Mouse (Mus musculus): ENCODE results near the gene Spaca6.
"Not testable (repeated sequence)": the region's sequence is repeated elsewhere in the genome, so short reads cannot be mapped to it uniquely, and the experiment has no call there.

Spaca6 gene

DNA sequence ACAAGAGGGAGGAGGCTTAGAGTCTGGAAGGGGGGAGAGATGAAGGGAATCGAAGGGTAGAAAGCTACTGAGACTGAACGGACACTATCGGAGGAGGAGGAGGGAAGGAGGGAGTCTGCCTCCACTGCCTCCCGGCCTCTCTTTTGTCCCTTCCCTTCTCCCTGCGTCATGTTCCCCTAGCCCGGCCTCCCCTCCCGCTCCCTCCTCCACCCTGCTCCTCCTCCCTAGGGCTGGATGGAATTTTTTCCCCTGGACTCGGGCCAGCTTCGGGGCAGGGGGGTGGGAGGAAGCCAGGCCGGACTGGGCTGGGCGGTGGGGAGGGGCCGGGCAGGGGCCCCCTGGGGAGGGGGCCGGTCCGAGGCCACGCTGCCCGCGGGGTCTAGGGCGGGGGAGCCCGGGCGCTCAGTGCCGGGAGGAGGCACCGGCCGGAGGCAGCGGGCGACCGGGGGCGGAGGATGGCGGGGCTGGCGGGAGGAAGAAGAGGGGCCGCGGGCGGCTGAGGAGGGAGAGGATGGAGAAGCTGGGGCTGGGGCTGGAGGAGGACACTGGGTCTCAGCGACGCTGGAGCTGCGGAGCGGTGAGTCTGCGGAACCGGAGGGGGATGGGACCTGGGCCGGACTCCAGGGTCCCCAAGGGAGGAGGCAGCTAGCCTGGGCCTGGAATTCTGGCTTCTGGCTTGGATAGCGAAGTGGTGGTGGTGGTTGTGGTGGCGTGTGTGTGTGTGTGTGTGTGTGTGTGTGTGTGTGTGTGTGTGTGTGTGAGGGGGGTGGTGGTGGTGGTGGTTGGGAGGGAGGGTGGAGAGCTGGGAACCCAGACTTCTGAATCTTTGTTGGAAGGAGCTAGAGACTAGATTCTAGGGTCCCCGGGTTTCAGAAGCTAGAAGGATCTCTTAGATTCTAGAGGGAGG, at the start of gene Spaca6:
Gene Spaca6 (plus strand): TSS at position 408 of the 907 bp plus-strand sequence.
- DNase-seq, result peak; percentile 97

DNA sequence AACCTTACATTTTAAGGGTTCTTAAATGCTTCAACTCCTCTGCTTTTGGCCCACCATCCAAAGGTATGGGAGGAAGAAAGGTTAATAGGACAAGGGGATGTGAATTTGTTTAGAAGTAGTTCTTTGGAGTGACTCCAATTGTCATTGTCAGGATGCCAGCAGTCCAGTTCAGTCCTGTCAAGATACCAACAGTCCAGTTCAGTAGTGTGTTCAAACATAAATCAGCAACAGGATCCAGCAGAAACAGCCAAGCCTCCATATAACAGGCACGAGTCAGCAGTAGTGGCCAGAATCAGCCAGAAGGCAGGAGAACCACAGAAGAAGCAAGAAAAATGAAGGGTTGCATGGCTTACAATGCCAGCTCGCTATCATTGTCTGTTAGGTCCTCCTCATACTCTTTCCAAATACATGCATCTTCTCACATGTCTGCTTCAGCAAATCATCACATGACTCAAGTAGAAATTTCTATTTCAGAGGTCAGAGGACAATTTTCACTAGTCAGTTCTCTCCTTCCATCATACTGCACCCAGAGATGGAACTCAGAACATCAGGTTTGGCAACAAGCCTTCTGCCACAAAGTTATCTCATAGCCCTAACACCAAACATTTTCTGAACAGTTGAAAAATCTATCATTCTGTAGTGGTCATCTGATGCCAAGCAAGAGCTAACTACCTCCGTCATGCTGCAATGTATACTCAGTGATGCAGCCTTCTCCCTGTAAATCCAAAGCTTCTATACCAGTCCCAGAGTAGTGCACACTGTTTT, 35.9 kb upstream of the Spaca6 start:
- no peak for DNase-seq

GRCm38 (mm10) chr17:17792578-17792977, 34.4 kb upstream of the Spaca6 start:
- DNase-seq, result peak; percentile 35

- no peak for DNase-seq
Observed at GRCm38 (mm10) chr17:17795527-17795926, 31.4 kb upstream of the Spaca6 start.

DNA sequence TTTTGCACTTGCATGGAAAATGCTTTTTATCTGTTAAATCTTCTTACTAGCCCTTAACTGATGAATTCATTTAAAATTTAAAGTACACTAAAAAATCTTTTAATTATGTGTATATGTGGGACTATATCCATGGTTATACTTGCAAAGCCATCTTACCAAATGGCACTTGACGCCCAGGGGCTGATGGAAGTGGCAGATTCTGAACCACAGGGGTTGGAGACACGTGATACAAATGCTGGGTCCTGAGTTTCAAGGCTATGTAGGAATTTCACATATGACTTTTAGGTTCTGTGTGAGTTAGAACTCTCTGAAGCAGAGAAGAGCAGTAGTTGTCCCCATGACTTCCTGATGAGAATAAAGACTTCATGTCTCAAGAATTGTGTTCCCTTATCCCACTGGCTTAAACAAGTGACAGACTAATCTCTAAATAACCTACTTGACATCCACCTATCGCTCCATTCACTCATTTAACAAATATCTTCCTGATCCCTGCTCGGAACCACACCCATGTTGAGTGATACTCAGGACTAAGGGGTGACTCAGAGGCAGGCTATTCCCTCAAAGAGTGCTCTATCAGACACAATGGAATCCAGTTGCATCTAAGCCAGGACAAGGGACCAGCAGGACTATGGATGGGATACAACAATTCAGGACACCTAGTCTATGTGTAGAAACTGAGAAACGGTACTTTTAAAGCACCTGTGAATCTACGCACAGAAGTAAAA, 3.2 kb upstream of the Spaca6 start:
- no peak for DNase-seq

- DNase-seq, result peak; percentile 61
Observed at GRCm38 (mm10) chr17:17825921-17826591, 902 bp upstream of the Spaca6 start.

GRCm38 (mm10) chr17:17827658-17828190, 766 bp downstream of the Spaca6 start:
- DNase-seq, result peak; percentile 91

DNA sequence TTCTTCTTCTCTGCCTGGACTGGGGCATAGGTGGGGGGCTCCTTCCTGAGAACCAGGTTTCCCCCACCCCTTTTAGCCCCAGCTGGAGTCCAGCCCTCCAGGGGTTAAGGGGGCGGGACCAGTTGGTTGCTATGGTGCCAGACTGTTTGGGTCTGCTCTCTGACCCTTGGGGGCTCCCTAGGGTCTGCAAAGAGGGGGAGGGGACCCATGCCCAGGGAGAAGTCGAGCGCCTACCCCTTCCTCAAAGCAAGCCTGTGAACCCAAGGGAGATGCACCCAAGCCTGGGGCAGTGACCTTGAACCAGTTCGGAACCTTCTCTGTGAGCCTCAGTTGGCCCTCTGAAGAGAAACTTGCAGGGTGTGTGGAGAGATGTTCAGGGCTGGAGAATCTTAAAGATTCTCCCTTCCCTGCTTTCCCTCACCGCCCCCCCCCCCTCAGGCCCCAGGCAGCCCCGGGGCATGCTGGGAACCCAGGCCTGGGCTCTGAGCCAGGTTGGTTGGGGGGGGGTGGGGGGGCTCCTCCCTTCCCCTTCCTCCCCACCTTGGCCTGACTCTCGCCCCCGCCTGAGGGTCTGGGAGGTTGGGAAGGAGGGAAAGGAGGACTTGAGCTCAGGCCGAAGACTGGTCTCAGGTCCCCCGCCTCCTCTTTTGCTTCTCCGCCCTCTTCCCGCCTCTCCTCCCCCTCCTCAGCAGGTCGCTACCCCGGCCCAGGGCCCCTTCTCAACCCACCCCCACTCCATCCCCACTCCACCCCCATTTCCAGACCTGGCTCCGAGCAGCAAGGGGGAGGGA, 1.4 kb downstream of the Spaca6 start:
- DNase-seq, result peak; percentile 82

GRCm38 (mm10) chr17:17829052-17829785, 2.3 kb downstream of the Spaca6 start:
- peak; percentile 24 for DNase-seq

DNA sequence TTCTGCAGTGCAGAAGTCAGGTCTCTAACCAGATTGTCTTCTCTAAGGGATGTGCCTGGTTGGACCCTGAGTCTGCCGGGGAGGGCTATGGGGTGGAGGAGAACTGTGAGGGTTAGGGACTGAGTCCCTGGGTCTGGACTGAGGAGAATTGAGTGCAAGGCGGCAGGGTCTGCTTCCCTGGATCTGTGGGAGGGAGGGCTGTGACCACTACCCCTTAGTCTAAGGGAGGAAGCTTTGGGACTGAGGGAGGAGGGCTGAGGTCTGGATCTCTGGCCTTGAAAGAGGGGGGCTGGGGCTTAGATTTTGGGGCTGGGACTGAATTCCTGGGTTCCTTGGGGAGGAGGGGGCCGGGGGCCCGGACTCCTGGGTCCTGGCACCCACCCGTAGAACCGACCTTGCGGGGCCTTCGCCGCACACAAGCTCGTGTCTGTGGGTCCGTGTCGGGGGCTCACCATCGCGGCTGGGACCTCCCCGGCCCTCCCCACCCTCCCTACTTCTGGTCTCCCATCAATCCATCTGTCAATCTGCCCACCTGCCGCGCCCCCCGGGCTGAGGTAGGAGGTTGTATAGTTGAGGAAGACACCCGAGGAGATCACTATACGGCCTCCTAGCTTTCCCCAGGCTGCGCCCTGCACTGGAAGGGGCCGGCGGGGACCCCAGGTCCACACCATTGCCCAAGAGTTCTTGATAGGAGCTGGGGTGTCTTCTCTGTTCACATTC, 3.0 kb downstream of the Spaca6 start:
- DNase-seq, result no peak

DNA sequence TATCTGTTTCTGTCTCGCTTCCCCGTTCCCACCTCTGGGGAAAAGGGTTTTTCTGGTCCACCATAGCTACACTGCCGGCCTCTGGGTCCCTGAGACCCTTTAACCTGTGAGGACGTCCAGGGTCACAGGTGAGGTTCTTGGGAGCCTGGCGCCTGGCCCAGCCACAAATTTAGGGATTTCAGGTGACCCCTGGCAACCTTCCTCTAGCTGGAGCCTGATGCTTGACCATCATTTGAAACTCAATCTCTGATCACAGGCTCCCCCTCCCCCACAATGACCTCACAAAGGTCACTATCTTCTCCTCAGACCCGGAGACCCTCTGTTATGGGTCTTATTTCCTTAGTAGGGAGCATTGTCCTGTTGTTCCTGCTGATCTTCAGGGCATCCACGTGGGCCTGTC, 3.8 kb downstream of the Spaca6 start:
- no peak for DNase-seq

DNA sequence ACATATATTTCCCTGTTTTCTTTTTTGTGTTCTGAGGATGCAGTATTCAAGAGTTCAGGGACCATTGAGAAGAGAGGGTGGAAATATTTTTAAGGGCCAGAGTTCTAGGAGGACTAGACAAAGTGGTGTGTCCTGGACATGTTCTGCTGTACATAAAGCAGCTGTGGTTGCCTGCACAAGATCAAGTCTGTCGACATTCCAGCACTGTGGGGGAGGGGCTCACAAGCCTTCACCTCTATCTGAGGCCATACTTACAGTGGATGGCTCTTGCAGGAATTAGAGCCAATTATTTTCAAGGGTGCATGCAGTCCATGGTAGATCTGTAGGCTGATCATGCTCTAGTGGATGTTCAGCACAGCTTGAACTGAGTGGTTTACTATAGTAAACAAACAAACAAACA, 7.9 kb downstream of the Spaca6 start:
- DNase-seq, result no peak

- no peak for DNase-seq
Observed at GRCm38 (mm10) chr17:17836101-17836500, 9.1 kb downstream of the Spaca6 start.

GRCm38 (mm10) chr17:17837426-17837825, 10.5 kb downstream of the Spaca6 start:
- no peak for DNase-seq

DNA sequence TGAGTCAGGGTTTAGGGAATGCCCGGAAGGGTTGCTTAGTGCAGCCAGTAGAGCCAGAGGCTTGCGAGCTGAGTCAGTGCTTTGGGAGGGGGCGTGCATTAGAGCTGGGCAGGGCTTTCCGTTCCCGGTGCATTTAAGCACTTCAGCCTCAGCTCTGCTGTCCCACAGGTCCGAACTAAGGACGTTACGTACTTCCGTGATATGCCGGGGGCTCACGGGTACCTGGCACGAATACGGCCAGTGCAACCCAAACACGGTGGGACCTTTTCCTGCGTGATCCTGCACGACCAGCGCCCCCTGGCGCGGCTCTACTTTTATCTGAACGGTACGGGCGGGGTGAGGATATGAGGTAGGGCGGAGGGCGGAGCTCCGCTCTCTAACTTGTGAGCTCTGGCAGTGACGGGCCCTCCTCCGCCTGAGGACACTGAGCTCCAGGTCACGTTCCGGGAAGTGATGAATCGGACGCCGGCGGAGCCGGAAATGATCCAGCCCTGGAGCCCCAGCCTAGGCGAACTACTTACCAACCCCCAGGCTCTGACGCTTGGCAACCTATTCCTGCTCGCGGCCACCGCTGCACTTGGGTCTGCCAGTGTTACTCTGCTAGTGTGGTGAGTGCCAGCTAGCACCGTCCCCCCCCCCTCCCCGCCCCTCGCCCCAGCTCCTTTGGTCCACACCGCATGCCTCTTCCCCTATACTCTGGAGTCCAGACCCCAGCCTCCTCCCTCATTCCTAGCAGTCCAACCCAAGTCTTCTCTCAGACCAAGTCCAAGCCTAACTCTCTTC, 11.2 kb downstream of the Spaca6 start:
- peak; percentile 96 for DNase-seq

DNA sequence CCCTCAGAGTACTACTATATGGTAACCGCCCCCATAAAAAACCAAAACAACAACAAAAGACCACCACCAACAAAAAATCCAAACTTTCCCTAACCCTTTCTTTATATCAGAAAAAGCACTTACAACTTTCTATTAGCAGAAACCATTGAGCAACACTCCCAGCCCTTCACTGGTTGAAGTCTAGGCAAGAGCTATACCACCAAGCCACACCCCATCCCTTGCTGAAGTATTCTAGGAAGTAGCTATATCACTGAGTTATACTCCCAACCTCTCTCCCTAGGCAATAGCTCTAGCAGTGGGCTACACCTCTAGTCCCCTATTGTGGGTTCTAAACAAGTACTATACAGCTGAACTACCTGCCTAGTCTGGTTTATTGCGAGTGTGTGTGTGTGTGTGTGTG, 12.3 kb downstream of the Spaca6 start:
- DNase-seq, result no peak

DNA sequence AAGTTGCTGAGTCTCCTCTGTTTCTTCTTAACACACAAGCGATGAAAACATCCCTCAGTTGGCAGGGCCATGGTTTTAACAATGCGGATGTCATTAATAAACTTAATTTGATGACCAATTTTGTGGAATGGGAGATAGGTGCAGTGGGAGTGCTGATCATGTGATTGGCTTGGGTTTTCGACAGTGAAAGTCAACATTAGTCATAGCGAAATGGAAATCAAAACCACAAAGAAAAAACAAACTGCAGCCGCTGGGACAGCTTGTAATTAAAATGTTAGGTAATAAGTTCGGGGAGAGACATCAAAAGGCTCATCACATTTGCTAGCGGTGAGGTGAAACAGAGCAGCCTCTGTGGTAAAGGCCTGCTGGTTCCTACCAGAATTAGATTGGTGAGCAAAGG, 13.8 kb downstream of the Spaca6 start:
- DNase-seq, result no peak

DNA sequence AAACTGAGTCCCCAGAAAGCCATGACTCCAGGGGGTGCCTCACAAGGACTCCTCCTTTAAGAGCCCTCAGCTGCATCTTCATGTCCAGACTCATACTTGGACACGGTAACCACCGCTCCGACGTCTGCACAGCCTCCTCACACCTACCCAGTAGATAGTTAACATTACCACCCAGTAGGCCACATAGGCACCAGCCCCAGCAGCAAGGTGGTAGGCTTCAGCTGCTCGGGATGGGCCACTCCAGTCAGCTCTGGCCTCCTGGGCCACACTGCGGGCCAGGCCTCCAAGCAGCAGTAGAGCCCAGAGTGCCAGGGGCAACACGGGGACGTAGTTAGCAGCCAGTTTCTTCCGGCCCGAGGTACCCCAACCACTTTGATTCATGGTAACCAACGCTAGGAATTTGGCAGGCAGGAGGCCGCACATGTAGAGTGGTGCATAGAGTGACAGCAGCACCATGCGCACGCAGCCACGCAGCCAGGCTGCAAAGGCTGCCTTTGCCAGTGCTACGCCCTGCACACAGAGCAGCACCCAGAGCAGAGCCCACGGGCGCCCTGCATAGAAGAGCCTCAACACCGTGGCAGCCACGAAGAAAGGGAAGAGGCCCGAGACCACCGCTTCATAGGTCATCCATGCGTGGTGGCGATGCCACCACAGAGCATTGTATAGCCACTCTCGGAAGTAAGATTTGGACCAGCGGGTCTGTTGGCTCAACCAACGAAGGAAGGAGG, 16.7 kb downstream of the Spaca6 start:
- DNase-seq, result no peak

GRCm38 (mm10) chr17:17844606-17845005, 17.6 kb downstream of the Spaca6 start:
- not testable (repeated sequence) for DNase-seq

Data from retina, postnatal 1 day (tissue).